Mouse (Mus musculus) liver, embryonic 14.5 days (tissue): ENCODE measurements at regions not wholly inside any gene's neighbourhood (a gene's known extent, or its start where the extent isn't known, plus 50 kb on each side); places are given as distances from the start of the nearest gene placed in this dataset.

Experiments
- ATAC-seq: fragments of 200-750 bp; cut with Nextera tagmentation; 2 replicates; pipeline ENCODE4 v1.8.0; 2017; ENCODE audit warnings: moderate number of reproducible peaks, mild to moderate bottlenecking, moderate library complexity; ENCODE audit not compliant: insufficient read depth
- DNase-seq, 3 experiments: peaks; one replicate each; pipeline ENCODE4 v3.0.0-alpha.2; 2012 to 2013; ENCODE audit warnings: low read depth in 3 of 3, low spot score in 3 of 3
- H3K27ac ChIP-seq: fragments of 300-500 bp; sonication (generic); 2 replicates; pipeline ENCODE4 v1.5.1; 2014; ENCODE audit warnings: moderate library complexity, mild to moderate bottlenecking, control low read depth, inconsistent platforms
- H3K27me3 ChIP-seq: fragments of 300-500 bp; sonication (generic); 2 replicates; pipeline ENCODE4 v1.6.1; 2014; ENCODE audit warnings: mild to moderate bottlenecking, low read length, moderate library complexity; ENCODE audit not compliant: control insufficient read depth, insufficient read depth
- H3K36me3 ChIP-seq: fragments of 300-500 bp; sonication (generic); replicated peaks from 2 replicates; pipeline ENCODE4 v1.6.1; 2014; ENCODE audit warnings: low read depth; ENCODE audit not compliant: control insufficient read depth, insufficient read depth
- H3K4me1 ChIP-seq, 2 experiments: fragments of 200-500 bp in 1 of 2; fragments of 300-500 bp in 1 of 2; sonication (generic) in 1 of 2; replicated peaks; 2 replicates each; pipeline ENCODE4 v1.6.1; 2012 to 2014; ENCODE audit warnings: antibody characterized with exemption in 1 of 2, inconsistent platforms in 1 of 2, low read length in 1 of 2; ENCODE audit not compliant: control insufficient read depth in 2 of 2, insufficient read depth in 2 of 2
- H3K4me2 ChIP-seq: fragments of 300-500 bp; sonication (generic); 2 replicates; pipeline ENCODE4 v1.6.1; 2014; ENCODE audit warnings: low read depth, mild to moderate bottlenecking, control low read depth, moderate library complexity
- H3K4me3 ChIP-seq, 2 experiments: fragments of 200-500 bp in 1 of 2; fragments of 300-500 bp in 1 of 2; sonication (generic) in 1 of 2; 2 replicates each; pipeline ENCODE4 v1.5.1; 2012 to 2014; ENCODE audit warnings: low read depth in 2 of 2, low read length in 2 of 2, mild to moderate bottlenecking in 2 of 2, control low read depth in 1 of 2, inconsistent platforms in 1 of 2, moderate library complexity in 1 of 2; ENCODE audit not compliant: insufficient read depth in 1 of 2
- H3K9ac ChIP-seq: fragments of 300-500 bp; sonication (generic); replicated peaks from 2 replicates; pipeline ENCODE4 v1.6.1; 2014; ENCODE audit warnings: mild to moderate bottlenecking, control low read depth, moderate library complexity
- H3K9me3 ChIP-seq: fragments of 300-500 bp; sonication (generic); 2 replicates; pipeline ENCODE4 v1.6.1; 2016; ENCODE audit warnings: low read length, mixed read lengths; ENCODE audit not compliant: control insufficient read depth
- CTCF ChIP-seq: IDR thresholded peaks from 2 replicates; pipeline ENCODE4 v1.5.1; 2016; ENCODE audit warnings: antibody characterized with exemption, low read depth, control low read depth
- EP300 ChIP-seq: IDR thresholded peaks from 2 replicates; pipeline ENCODE4 v1.6.1; 2016; ENCODE audit warnings: antibody characterized with exemption, low read depth
- WGBS: fragments of 180-500 bp; shearing (Covaris S2); extraction: QIAGEN DNeasy Blood & Tissue Kit; methylation state at CpG from one replicate; pipeline ENCODE4 v1.1.7; 2014; ENCODE audit not compliant: insufficient replicate concordance; 5-methylcytosine and 5-hydroxymethylcytosine counted together

DNA sequence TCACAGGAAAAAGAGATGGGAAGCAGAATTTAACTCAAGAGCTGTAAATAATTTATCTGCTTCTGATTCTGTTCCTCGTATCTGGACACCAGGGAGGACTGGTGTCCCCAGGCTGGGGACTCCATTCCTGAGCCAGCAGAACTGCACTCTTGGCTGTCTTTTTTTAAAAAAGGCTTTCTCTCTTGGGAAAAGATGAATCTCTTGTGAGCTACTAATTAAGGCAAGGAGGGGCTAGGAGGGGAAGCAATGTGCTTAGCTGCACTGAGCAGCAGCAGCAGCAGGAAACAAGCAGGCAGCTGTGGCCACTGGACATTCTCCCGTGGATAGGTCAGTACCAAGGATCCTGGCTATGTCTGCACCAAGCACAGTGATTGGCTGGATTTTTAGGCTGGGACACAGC is 152.1 kb downstream of the Rybp start:
- no peak overlapping the region for H3K27ac ChIP-seq
- H3K9ac ChIP-seq: no peak overlapping the region
- DNase-seq (no peak), ATAC-seq (no peak)
- no peak overlapping the region for H3K4me2 ChIP-seq
- TF ChIP-seq EP300 (no peak), CTCF (no peak)
- H3K27me3 ChIP-seq: no peaks in the 10 kb centered on the region
- H3K4me1 ChIP-seq: no peaks in the 10 kb centered on the region
- H3K9me3 ChIP-seq: no peaks in the 10 kb centered on the region
- 18% methylated on average over 2 of the region's 2 CpGs for WGBS
- no peaks in the 10 kb centered on the region for H3K36me3 ChIP-seq
- H3K4me3 ChIP-seq: no peak overlapping the region

DNA sequence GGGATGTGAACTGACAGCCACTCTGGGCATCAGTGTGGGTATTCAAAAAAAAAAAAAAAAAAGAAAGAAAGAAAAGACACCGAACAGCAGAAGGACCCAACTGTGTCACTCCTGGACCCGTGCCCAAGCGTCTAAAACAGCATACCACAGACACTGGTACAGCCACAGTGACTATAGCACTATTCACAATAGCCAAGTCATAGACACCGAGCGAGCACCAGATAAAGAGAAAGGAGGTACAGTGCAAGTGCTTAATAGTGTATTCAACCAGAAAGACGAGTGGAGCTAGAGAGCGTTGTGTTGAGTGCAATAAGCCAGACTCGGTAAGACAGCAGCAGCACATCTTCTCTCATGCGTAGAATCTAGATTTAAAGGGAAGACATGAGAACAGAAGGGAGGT is 153.3 kb downstream of the Rybp start:
- H3K4me2 ChIP-seq: no peak overlapping the region
- H3K4me1 ChIP-seq: no peaks in the 10 kb centered on the region
- H3K36me3 ChIP-seq: no peaks in the 10 kb centered on the region
- H3K4me3 ChIP-seq: no peak overlapping the region
- no peak for TF ChIP-seq EP300
- no peak for TF ChIP-seq CTCF
- no peaks in the 10 kb centered on the region for H3K9me3 ChIP-seq
- no peak overlapping the region for H3K9ac ChIP-seq
- no peak overlapping the region for H3K27ac ChIP-seq
- ATAC-seq (no peak), DNase-seq (no peak)
- WGBS: 72% methylated on average over 9 of the region's 9 CpGs
- H3K27me3 ChIP-seq: no peaks in the 10 kb centered on the region

DNA sequence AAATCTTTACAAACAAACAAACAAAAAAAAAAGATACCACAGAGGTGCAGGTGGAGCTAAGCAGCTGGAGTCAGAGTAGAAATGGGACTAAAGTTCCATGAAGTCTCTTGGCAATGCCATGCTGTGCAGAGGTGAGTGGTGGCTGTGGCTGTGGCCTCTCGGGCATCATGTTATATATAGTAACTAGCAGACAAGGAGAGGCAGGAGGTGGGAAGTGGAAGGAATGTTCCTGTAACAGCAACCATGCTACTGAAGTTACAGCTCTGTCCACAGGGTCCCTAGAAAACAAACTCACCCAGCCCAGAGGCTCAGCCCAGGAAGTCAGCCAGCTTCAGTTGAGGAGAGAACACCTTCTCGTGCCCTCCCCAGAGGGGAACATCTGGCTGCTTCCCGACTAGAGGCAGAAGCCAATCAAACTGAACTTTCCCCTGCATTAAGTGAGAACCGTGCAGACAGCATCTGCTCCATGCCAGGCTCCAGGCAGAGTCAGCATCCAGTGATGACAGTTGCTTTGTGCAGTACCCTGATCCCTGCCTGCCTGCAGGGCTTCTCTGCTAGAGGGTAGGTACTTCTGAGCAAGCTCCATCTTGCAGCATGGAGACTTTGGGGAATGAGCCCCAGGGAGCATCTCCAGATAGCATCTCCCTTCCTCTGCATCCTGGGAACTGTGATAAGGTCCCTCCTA is 154.2 kb downstream of the Rybp start:
- Histone ChIP-seq H3K9ac (no peak overlapping the region), H3K27ac (no peak overlapping the region), H3K4me3 (no peak overlapping the region), H3K27me3 (no peaks in the 10 kb centered on the region), H3K36me3 (no peaks in the 10 kb centered on the region), H3K9me3 (no peaks in the 10 kb centered on the region), H3K4me2 (no peak overlapping the region), H3K4me1 (no peaks in the 10 kb centered on the region)
- WGBS: 30% methylated on average over 4 of the region's 4 CpGs
- DNase-seq (no peak), ATAC-seq (no peak)
- no peak for TF ChIP-seq CTCF
- TF ChIP-seq EP300: no peak

DNA sequence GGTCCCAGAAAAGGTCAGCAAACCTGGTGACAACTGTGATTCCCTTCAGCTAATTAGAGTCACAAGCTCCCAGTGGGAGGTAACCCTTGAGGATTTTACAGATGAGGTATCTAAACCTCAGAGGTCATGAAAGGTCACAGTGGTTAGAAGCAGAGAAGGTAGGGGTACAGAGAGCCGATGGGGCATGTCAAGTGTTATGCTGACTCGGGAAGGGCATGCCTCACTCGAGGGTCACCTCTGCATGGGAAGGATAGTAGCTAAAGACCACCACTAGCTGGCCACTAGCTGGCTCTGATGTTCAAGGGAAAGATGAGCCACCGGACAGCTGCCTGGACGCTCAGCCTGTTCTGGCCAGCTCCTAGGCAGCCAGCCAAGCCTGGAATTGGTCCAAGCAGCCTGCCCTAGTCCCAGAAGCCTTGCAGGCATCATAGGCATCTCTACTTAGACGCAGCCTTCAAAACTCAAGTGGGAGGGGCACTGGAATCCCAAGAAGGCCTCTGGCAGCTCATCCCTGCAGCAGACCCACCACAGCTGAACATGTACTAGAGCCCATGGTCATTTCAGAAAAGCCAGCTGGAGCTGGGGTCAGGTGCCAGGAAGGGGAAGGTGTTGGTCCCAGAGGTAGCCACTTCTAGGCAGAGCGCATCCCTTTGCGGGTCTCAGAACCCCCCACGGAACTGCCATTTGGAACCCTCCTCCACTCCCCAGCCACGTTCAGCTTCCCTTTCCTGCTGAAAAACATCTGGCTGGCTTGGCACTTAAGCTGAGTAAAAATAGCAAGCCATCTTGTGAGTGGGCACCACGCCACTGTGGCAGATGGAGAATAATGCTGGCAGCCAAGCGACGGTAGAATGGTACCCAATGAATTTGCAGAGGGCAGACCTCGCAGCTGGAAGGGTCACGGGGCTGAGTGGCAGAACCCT is 159.8 kb downstream of the Rybp start:
- peaks cover 0 to 6% of the 10 kb centered on the region in 2 experiments; a peak in 1 of 4 replicates for H3K4me1 ChIP-seq
- 53% methylated on average over 15 of the region's 15 CpGs for WGBS
- no peaks in the 10 kb centered on the region for H3K27me3 ChIP-seq
- no peak overlapping the region for H3K9ac ChIP-seq
- H3K4me2 ChIP-seq: no peak overlapping the region
- TF ChIP-seq CTCF (0 out of 2 replicates have a peak, but pooled peaks have one; percentile 18), EP300 (no peak)
- no peaks in the 10 kb centered on the region for H3K9me3 ChIP-seq
- no peak overlapping the region for H3K27ac ChIP-seq
- H3K4me3 ChIP-seq: no peak overlapping the region
- H3K36me3 ChIP-seq: no peaks in the 10 kb centered on the region
- DNase-seq (no peak), ATAC-seq (no peak)

DNA sequence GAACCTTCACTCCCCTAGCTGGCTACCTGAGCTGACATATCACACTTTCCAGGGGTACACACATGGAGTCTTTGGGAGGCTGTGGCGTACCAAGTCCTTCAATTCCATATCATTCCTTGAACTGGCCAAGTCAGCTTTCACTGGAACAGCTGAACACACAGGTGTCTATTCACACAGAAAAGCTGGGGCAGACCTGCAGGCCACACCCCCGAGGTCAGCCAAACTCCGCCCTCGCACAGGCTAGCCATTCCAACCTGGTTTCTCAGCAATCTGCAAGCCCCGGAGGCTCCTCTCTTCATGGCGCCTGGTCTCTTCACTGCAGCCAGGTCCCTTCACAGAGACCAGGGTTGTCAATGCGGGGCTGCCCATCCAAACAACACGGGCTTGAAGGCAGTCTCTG is 160.5 kb downstream of the Rybp start:
- H3K4me3 ChIP-seq: no peak overlapping the region
- no peak for DNase-seq
- H3K36me3 ChIP-seq: no peaks in the 10 kb centered on the region
- TF ChIP-seq CTCF (no peak), EP300 (no peak)
- H3K9ac ChIP-seq: no peak overlapping the region
- H3K27ac ChIP-seq: no peak overlapping the region
- WGBS: 47% methylated on average over 8 of the region's 8 CpGs
- no peak overlapping the region for H3K4me2 ChIP-seq
- no peaks in the 10 kb centered on the region for H3K9me3 ChIP-seq
- H3K27me3 ChIP-seq: no peaks in the 10 kb centered on the region
- no peak for ATAC-seq
- peaks cover 0 to 6% of the 10 kb centered on the region in 2 experiments; a peak in 1 of 4 replicates for H3K4me1 ChIP-seq
